Mouse (Mus musculus): ENCODE data around the gene Pkp1.

DNA sequence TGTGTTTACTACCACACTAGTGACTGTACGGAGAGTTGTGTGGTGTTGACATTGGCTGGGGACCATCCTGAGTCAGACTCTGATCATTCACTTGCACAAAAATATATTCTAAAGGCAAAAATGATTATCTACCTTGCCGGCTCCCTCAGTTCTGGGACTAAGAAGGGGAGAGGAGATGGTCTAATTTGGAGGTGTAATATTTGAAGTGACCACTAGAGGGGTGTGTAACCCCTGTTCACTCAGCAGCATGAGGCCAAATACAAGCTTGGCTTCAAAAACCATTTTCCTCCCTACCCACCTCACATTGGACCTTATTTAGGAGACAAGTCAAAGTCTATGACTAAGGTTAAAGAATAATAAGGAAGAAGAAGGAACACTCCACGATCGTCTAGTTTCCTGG is 39.5 kb upstream of the Pkp1 start:
- no peak for TF ChIP-seq POLR2A (IDR thresholded peaks at IDR 0.05; ENCODE audit: insufficient read depth, low read depth, low read length)
- no peak for TF ChIP-seq CTCF (IDR thresholded peaks at IDR 0.05; ENCODE audit: insufficient read depth, low read depth, low read length)
